ENCODE assay signal across 25 mouse cellular contexts in the genomic region with DNA sequence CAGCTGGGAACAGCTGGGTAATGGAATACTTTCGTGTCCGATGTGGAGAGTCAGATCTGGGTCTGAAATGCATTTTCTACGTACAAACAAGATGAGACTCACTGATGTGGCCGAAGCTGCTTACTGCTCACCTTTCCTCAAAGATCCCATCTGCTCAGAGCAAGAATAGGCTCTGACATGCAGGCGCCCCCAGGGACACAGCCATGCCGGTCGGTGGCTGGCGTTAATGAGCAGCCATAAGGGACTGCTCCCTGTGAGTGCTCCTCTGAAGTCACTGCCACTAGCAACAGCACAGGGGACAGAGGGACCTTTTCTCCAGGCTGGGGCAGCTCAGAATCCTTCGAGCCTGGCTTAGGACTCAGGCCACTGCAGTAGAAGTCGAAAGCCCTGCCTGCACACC. TPM values are rescaled to one million over a fixed set of nuclear protein-coding genes. Genes with fewer than 3 reads are reported as not detected.
DNase-seq lines count a peak whose midpoint lies in the region; ATAC-seq and TF ChIP-seq lines count a peak whose summit lies in the region.
"Had no signal": no experiment of that assay in that cellular context is flagged by ENCODE, and none has a peak within 500 bp of the region (broad histone marks: within the 10 kb centered on the region; RNA-seq: fewer than 3 reads in every experiment).

Umodl1 (plus strand) TSS at position 301 of the 400 bp plus-strand sequence.

- TF ChIP-seq CTCF in testis, adult 2 months (IDR thresholded peaks at IDR 0.05; ENCODE audit: control insufficient read depth, insufficient read depth, insufficient replicate concordance, low read depth, low read length), result no peak

- no peak within 1 kb of the TSS for H3K9ac ChIP-seq in hindbrain, embryonic 12.5 days
- no peak within 1 kb of the TSS for H3K9ac ChIP-seq in hindbrain, embryonic 11.5 days (ENCODE audit: low read depth, low read length)
- H3K9ac ChIP-seq in midbrain, embryonic 13.5 days (replicated peaks), result no peak within 1 kb of the TSS
- H3K9ac ChIP-seq in midbrain, embryonic 16.5 days (ENCODE audit: low read depth, low read length), result no peak within 1 kb of the TSS
- H3K9ac ChIP-seq: embryonic facial prominence, embryonic 12.5 days; embryonic facial prominence, embryonic 15.5 days; forebrain, embryonic 12.5 days; forebrain, embryonic 15.5 days had no signal

- TF ChIP-seq POLR2A in testis, adult 2 months (IDR thresholded peaks at IDR 0.05; ENCODE audit: control insufficient read depth, low read depth, low read length), result no peak

- ATAC-seq in hindbrain, embryonic 12.5 days (ENCODE audit: low FRiP score), result no peak
- no peak for ATAC-seq in hindbrain, embryonic 11.5 days (ENCODE audit: low FRiP score)
- 0 out of 2 replicates have a peak, but pooled peaks have one; percentile 30 for ATAC-seq in midbrain, embryonic 13.5 days
- no peak for ATAC-seq in midbrain, embryonic 16.5 days
- ATAC-seq: CD4-positive, CD25-positive, alpha-beta regulatory T cell, adult 4 months; forebrain, embryonic 15.5 days; hindbrain, embryonic 16.5 days had no signal

- H3K4me3 ChIP-seq in hindbrain, embryonic 12.5 days, result no peak within 1 kb of the TSS
- H3K4me3 ChIP-seq in hindbrain, embryonic 11.5 days (ENCODE audit: low read depth, low read length), result no peak within 1 kb of the TSS
- H3K4me3 ChIP-seq in midbrain, embryonic 13.5 days (replicated peaks), result no peak within 1 kb of the TSS
- H3K4me3 ChIP-seq in midbrain, embryonic 16.5 days (ENCODE audit: low read depth, low read length), result no peak within 1 kb of the TSS
- no peak within 1 kb of the TSS for H3K4me3 ChIP-seq in testis, adult 2 months (ENCODE audit: control insufficient read depth, low read depth, low read length)
- H3K4me3 ChIP-seq: embryonic facial prominence, embryonic 12.5 days; embryonic facial prominence, embryonic 15.5 days; forebrain, embryonic 12.5 days; forebrain, embryonic 15.5 days; gastrocnemius, adult 2 months had no signal

- no peak within 1 kb of the TSS for H3K4me2 ChIP-seq in hindbrain, embryonic 12.5 days (replicated peaks)
- no peak within 1 kb of the TSS for H3K4me2 ChIP-seq in hindbrain, embryonic 11.5 days (replicated peaks; ENCODE audit: low read depth, low read length)
- H3K4me2 ChIP-seq in midbrain, embryonic 13.5 days (replicated peaks), result no peak within 1 kb of the TSS
- no peak within 1 kb of the TSS for H3K4me2 ChIP-seq in midbrain, embryonic 16.5 days (ENCODE audit: low read length)
- H3K4me2 ChIP-seq: embryonic facial prominence, embryonic 12.5 days; embryonic facial prominence, embryonic 15.5 days; forebrain, embryonic 12.5 days; forebrain, embryonic 15.5 days; heart, embryonic 11.5 days had no signal

- H3K36me3 ChIP-seq in hindbrain, embryonic 12.5 days, result no peaks in the 10 kb centered on the region
- no peaks in the 10 kb centered on the region for H3K36me3 ChIP-seq in hindbrain, embryonic 11.5 days (ENCODE audit: control insufficient read depth, insufficient read depth, low read length)
- no peaks in the 10 kb centered on the region for H3K36me3 ChIP-seq in midbrain, embryonic 13.5 days
- H3K36me3 ChIP-seq in midbrain, embryonic 16.5 days (ENCODE audit: control insufficient read depth, insufficient read depth, low read length), result no peaks in the 10 kb centered on the region
- H3K36me3 ChIP-seq in testis, adult 2 months (ENCODE audit: control insufficient read depth, insufficient read depth, low read length), result no peaks in the 10 kb centered on the region
- H3K36me3 ChIP-seq: embryonic facial prominence, embryonic 12.5 days; embryonic facial prominence, embryonic 15.5 days; forebrain, embryonic 12.5 days; forebrain, embryonic 15.5 days had no signal

- H3K27ac ChIP-seq in hindbrain, embryonic 12.5 days, result peak within 1 kb of the TSS; percentile 1; the same call in 1 of the 2 replicates
- no peak within 1 kb of the TSS for H3K27ac ChIP-seq in hindbrain, embryonic 11.5 days (ENCODE audit: low read depth, low read length)
- H3K27ac ChIP-seq in midbrain, embryonic 13.5 days, result peak within 1 kb of the TSS; percentile 9; the same call in 1 of the 2 replicates
- no peak within 1 kb of the TSS for H3K27ac ChIP-seq in midbrain, embryonic 16.5 days (ENCODE audit: low read length)
- H3K27ac ChIP-seq in testis, adult 2 months (ENCODE audit: control insufficient read depth, insufficient read depth, low read depth, low read length), result no peak within 1 kb of the TSS
- H3K27ac ChIP-seq: embryonic facial prominence, embryonic 12.5 days; embryonic facial prominence, embryonic 15.5 days; forebrain, embryonic 12.5 days; forebrain, embryonic 15.5 days; gastrocnemius, adult 2 months had no signal

- H3K9me3 ChIP-seq in hindbrain, embryonic 12.5 days (replicated peaks), result no peaks in the 10 kb centered on the region
- no peaks in the 10 kb centered on the region for H3K9me3 ChIP-seq in hindbrain, embryonic 11.5 days (ENCODE audit: control insufficient read depth, low read length)
- no peaks in the 10 kb centered on the region for H3K9me3 ChIP-seq in midbrain, embryonic 13.5 days
- H3K9me3 ChIP-seq in midbrain, embryonic 16.5 days (replicated peaks; ENCODE audit: control insufficient read depth, low read length, poor library complexity, severe bottlenecking), result no peaks in the 10 kb centered on the region
- H3K9me3 ChIP-seq: embryonic facial prominence, embryonic 12.5 days; embryonic facial prominence, embryonic 15.5 days; forebrain, embryonic 12.5 days; forebrain, embryonic 15.5 days had no signal

- no peaks in the 10 kb centered on the region for H3K27me3 ChIP-seq in hindbrain, embryonic 12.5 days
- no peaks in the 10 kb centered on the region for H3K27me3 ChIP-seq in hindbrain, embryonic 11.5 days (ENCODE audit: control insufficient read depth, insufficient read depth, low read length)
- 0 out of 2 replicates have a peak, but pooled peaks cover 3% of the 10 kb centered on the region for H3K27me3 ChIP-seq in midbrain, embryonic 13.5 days
- no peaks in the 10 kb centered on the region for H3K27me3 ChIP-seq in midbrain, embryonic 16.5 days (ENCODE audit: control insufficient read depth, insufficient read depth, low read depth, low read length)
- no peaks in the 10 kb centered on the region for H3K27me3 ChIP-seq in testis, adult 2 months (ENCODE audit: control insufficient read depth, insufficient read depth, low read length)
- H3K27me3 ChIP-seq: embryonic facial prominence, embryonic 12.5 days; embryonic facial prominence, embryonic 15.5 days; forebrain, embryonic 12.5 days; forebrain, embryonic 15.5 days had no signal

- no peak for DNase-seq in hindbrain, embryonic 11.5 days (ENCODE audit: low spot score)
- no peak for DNase-seq in testis, postnatal 14 days (ENCODE audit: low spot score)
- DNase-seq: adrenal gland, adult 2 months; adrenal gland, postnatal 14 days; cerebellum, adult 11 months; cerebellum, adult 2 months; cerebellum, adult 9-11 months; cerebellum, postnatal 25 days; gastrocnemius, adult 2 months; gastrocnemius, postnatal 14 days; heart, adult 11 months had no signal

- peaks cover 9% of the 10 kb centered on the region for H3K4me1 ChIP-seq in hindbrain, embryonic 12.5 days
- H3K4me1 ChIP-seq in hindbrain, embryonic 11.5 days (replicated peaks; ENCODE audit: control insufficient read depth, insufficient read depth, low read length), result no peaks in the 10 kb centered on the region
- H3K4me1 ChIP-seq in midbrain, embryonic 13.5 days (replicated peaks), result peaks cover 13% of the 10 kb centered on the region
- H3K4me1 ChIP-seq in midbrain, embryonic 16.5 days (ENCODE audit: control insufficient read depth, insufficient read depth, low read length), result no peaks in the 10 kb centered on the region
- H3K4me1 ChIP-seq in testis, adult 2 months (ENCODE audit: control insufficient read depth, insufficient read depth, low read length), result no peaks in the 10 kb centered on the region
- H3K4me1 ChIP-seq: embryonic facial prominence, embryonic 12.5 days; embryonic facial prominence, embryonic 15.5 days; forebrain, embryonic 15.5 days had no signal

- 52% methylated on average over 10 of the region's 10 CpGs for WGBS in hindbrain, embryonic 12.5 days
- WGBS in hindbrain, embryonic 11.5 days, result 45% methylated on average over 10 of the region's 10 CpGs
- 48% methylated on average over 10 of the region's 10 CpGs for WGBS in midbrain, embryonic 13.5 days
- WGBS in midbrain, embryonic 16.5 days, result 38% methylated on average over 10 of the region's 10 CpGs

RNA-seq across cellular contexts. Expression of gene Umodl1, which starts in this region (rescaled TPM):
- 0.52 TPM in 1 of 2 replicates, not detected in the other for polyA plus RNA-seq in hindbrain, embryonic 12.5 days (2016; fragmentation: Nextera tagmentation; extraction: Ambion mirVana)
- polyA plus RNA-seq in hindbrain, embryonic 11.5 days (2014; fragmentation: Nextera tagmentation; extraction: Ambion mirVana), result 0.07 TPM in 1 of 2 replicates, not detected in the other
- polyA plus RNA-seq in midbrain, embryonic 13.5 days (2015; fragmentation: Nextera tagmentation; extraction: Ambion mirVana), result 0.07 and 0.09 TPM in 2 replicates
- polyA plus RNA-seq in midbrain, embryonic 16.5 days (2015; fragmentation: Nextera tagmentation; extraction: Ambion mirVana), result 0.09 and 0.10 TPM in 2 replicates
- 8.0 and 10.7 TPM in 2 replicates for polyA plus RNA-seq in testis, adult 2 months (2012; rRNA removed)
- polyA plus RNA-seq: C2C12; CD4-positive, CD25-positive, alpha-beta regulatory T cell, adult 4 months; forebrain, embryonic 12.5 days; forebrain, embryonic 15.5 days; heart, embryonic 11.5 days; heart, embryonic 14.5 days; heart, postnatal 0 days had no signal

Comparison
In these comparisons a context has a peak if more than half of its experiments do, and no peak if none do; other contexts are left out.
1. Peak in ATAC-seq and H3K27ac ChIP-seq in midbrain, embryonic 13.5 days; RNA of the gene not detected or under 1 TPM.